Mouse (Mus musculus) CH12.LX (cell line): ENCODE measurements at regions not wholly inside any gene's neighbourhood (a gene's known extent, or its start where the extent isn't known, plus 50 kb on each side); places are given as distances from the start of the nearest gene placed in this dataset.

Experiments used
- DNase-seq: peaks from one replicate; pipeline ENCODE4 v3.0.0-alpha.2; 2013; ENCODE audit errors: extremely low read depth
- H3K27ac ChIP-seq: 2 replicates; pipeline ENCODE4 v1.5.1; 2012; ENCODE audit warnings: low read depth, mild to moderate bottlenecking, control low read depth, moderate library complexity; ENCODE audit not compliant: insufficient read depth
- H3K27me3 ChIP-seq: replicated peaks from 2 replicates; pipeline ENCODE3; 2012; ENCODE audit warnings: inconsistent platforms
- H3K36me3 ChIP-seq, 2 experiments: replicated peaks in 1 of 2; 2 replicates each; pipeline versions ENCODE3 to v1.6.1; 2012; ENCODE audit warnings: inconsistent platforms in 1 of 2, low read length in 1 of 2, mild to moderate bottlenecking in 1 of 2, mixed read lengths in 1 of 2, moderate library complexity in 1 of 2; ENCODE audit not compliant: control insufficient read depth in 1 of 2, insufficient read depth in 1 of 2
- H3K4me1 ChIP-seq, 2 experiments: 2 replicates each; pipeline ENCODE4 v1.6.1; 2012; ENCODE audit warnings: inconsistent platforms in 1 of 2, moderate library complexity in 1 of 2; ENCODE audit not compliant: insufficient read depth in 2 of 2, control insufficient read depth in 1 of 2
- H3K4me2 ChIP-seq: 2 replicates; pipeline ENCODE4 v1.6.1; 2012; ENCODE audit warnings: low read depth, mild to moderate bottlenecking, control low read depth; ENCODE audit not compliant: poor library complexity, insufficient read depth, severe bottlenecking
- H3K4me3 ChIP-seq, 3 experiments: fragments of 150-350 bp in 1 of 3; sonication (generic) in 1 of 3; replicated peaks in 1 of 3; 2 replicates each; pipeline versions ENCODE3 to v1.5.1; 2011 to 2012; ENCODE audit warnings: low read depth in 2 of 3, low read length in 2 of 3, mild to moderate bottlenecking in 2 of 3, moderate library complexity in 2 of 3, control low read depth in 1 of 3, improper control_type of control experiment in 1 of 3, inconsistent platforms in 1 of 3, mixed read lengths in 1 of 3; ENCODE audit not compliant: poor library complexity in 1 of 3
- H3K79me2 ChIP-seq: replicated peaks from 2 replicates; pipeline ENCODE4 v1.6.1; 2012; ENCODE audit warnings: mild to moderate bottlenecking, moderate library complexity; ENCODE audit not compliant: control insufficient read depth, poor library complexity, insufficient read depth, severe bottlenecking; ENCODE audit errors: extremely low read depth
- H3K9ac ChIP-seq: 2 replicates; pipeline ENCODE4 v1.6.1; 2012; ENCODE audit warnings: low read depth, mild to moderate bottlenecking, control low read depth, moderate library complexity; ENCODE audit not compliant: insufficient read depth
- H3K9me3 ChIP-seq: replicated peaks from 2 replicates; pipeline ENCODE3; 2012; ENCODE audit warnings: low read length, inconsistent platforms, mixed read lengths
- BHLHE40 ChIP-seq: IDR thresholded peaks from 2 replicates; pipeline ENCODE4 v1.6.1; 2011; ENCODE audit warnings: mild to moderate bottlenecking, low read depth, low read length, improper control_type of control experiment
- E2F4 ChIP-seq: IDR thresholded peaks from 2 replicates; pipeline ENCODE4 v1.6.1; 2011; ENCODE audit warnings: low read depth, low read length, improper control_type of control experiment; ENCODE audit not compliant: insufficient replicate concordance
- EP300 ChIP-seq: IDR thresholded peaks from 2 replicates; pipeline ENCODE4 v1.6.1; 2011; ENCODE audit warnings: low read length, improper control_type of control experiment
- KAT2A ChIP-seq: IDR thresholded peaks from 2 replicates; pipeline ENCODE4 v1.6.1; 2012; ENCODE audit warnings: low read length, improper control_type of control experiment, inconsistent platforms; ENCODE audit not compliant: insufficient replicate concordance
- MAFK ChIP-seq: IDR thresholded peaks from 2 replicates; pipeline ENCODE4 v1.6.1; 2011; ENCODE audit warnings: low read length, improper control_type of control experiment; ENCODE audit not compliant: insufficient replicate concordance
- MAZ ChIP-seq: IDR thresholded peaks from 2 replicates; pipeline ENCODE4 v1.6.1; 2012; ENCODE audit warnings: low read depth, mild to moderate bottlenecking, inconsistent platforms, low read length, improper control_type of control experiment, moderate library complexity
- MYC ChIP-seq: IDR thresholded peaks from 2 replicates; pipeline ENCODE4 v1.6.1; 2011; ENCODE audit warnings: low read depth, mild to moderate bottlenecking, improper control_type of control experiment, low read length
- PAX5 ChIP-seq: IDR thresholded peaks from 2 replicates; pipeline ENCODE4 v1.6.1; 2012; ENCODE audit warnings: low read length, inconsistent platforms, mixed read lengths
- RCOR1 ChIP-seq: conservative IDR thresholded peaks from 2 replicates; pipeline ENCODE4 v1.6.1; 2012; ENCODE audit warnings: low read depth, mild to moderate bottlenecking, inconsistent platforms, low read length, improper control_type of control experiment
- SMC3 ChIP-seq: IDR thresholded peaks from 2 replicates; pipeline ENCODE4 v1.6.1; 2011; ENCODE audit warnings: low read depth, low read length, improper control_type of control experiment
- TCF12 ChIP-seq: IDR thresholded peaks from 2 replicates; pipeline ENCODE4 v1.6.1; 2014; ENCODE audit warnings: low read depth, mild to moderate bottlenecking, inconsistent platforms, low read length, improper control_type of control experiment
- USF2 ChIP-seq: conservative IDR thresholded peaks from 2 replicates; pipeline ENCODE4 v1.6.1; 2011; ENCODE audit warnings: low read depth, low read length, improper control_type of control experiment
- ZKSCAN1 ChIP-seq: IDR thresholded peaks from 2 replicates; pipeline ENCODE4 v1.6.1; 2012; ENCODE audit warnings: low read depth, inconsistent platforms, low read length, improper control_type of control experiment, borderline replicate concordance
- dilution Hi-C: fragments of 300-500 bp; cut with MboI; formaldehyde crosslinking; loops from 2 replicates; pipeline ENCODE4 v1.14.3; 2020; ENCODE audit warnings: low sequenced_read_pairs; ENCODE audit not compliant: extremely low pct_unique_long_range_greater_than_20kb, extremely low pct_ligation_motif_present
- in situ Hi-C: fragments of 300-500 bp; cut with MboI; formaldehyde crosslinking; loops from 3 replicates; pipeline ENCODE4 v1.14.3; 2019; ENCODE audit warnings: low sequenced_read_pairs, low pct_ligation_motif_present, low pct_unique_long_range_greater_than_20kb, mixed read lengths

- TF ChIP-seq BHLHE40, result no peak
- TF ChIP-seq, all 38 proteins: peak for 0
- DNase-seq, result no peak
Measured at GRCm38 (mm10) chr8:107657741-107658140, 69.5 kb upstream of the Psmd7 start.

DNA sequence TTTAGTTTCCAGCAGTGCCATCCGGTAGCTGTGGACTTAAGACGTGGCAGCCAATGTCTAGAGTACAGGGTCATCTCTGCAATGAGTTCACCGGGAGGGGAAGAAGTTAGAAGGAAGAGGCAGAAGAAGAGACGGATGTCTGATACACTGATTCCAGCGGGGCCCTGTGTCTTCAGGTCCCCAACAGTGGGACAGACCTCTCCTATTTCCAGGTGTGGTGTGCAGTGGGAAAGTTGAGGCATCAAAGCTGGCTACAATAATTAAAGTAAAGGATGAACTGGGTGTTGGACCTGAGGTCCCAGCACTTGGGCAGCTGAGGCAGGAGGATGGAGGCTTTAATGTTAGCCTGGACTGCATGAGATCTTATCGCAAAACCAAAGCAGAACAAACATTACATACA lies 70.1 kb upstream of the Psmd7 start:
- in situ Hi-C loops (no loop called here), dilution Hi-C loops (no loop called here)
- H3K27ac ChIP-seq, result no peak overlapping the region

More at GRCm38 (mm10) chr8:107657741-107658140, 69.5 kb upstream of the Psmd7 start:
- dilution Hi-C loops, result no loop called here
- no peak overlapping the region for H3K9ac ChIP-seq
- no peaks in the 10 kb centered on the region for H3K36me3 ChIP-seq
- H3K4me2 ChIP-seq, result no peak overlapping the region
- in situ Hi-C loops, result no loop called here
- no peak overlapping the region for H3K27ac ChIP-seq
- no peak overlapping the region for H3K4me3 ChIP-seq
- no peaks in the 10 kb centered on the region for H3K79me2 ChIP-seq
- no peaks in the 10 kb centered on the region for H3K4me1 ChIP-seq
- peaks cover 3% of the 10 kb centered on the region for H3K9me3 ChIP-seq
- no peaks in the 10 kb centered on the region for H3K27me3 ChIP-seq

GRCm38 (mm10) chr8:107660624-107661023 lies 72.4 kb upstream of the Psmd7 start:
- Histone ChIP-seq H3K4me3 (no peak overlapping the region), H3K9ac (no peak overlapping the region), H3K79me2 (no peaks in the 10 kb centered on the region), H3K4me1 (no peaks in the 10 kb centered on the region), H3K36me3 (no peaks in the 10 kb centered on the region), H3K27ac (no peak overlapping the region), H3K9me3 (peaks cover 3% of the 10 kb centered on the region), H3K27me3 (no peaks in the 10 kb centered on the region), H3K4me2 (no peak overlapping the region)
- no peak for DNase-seq
- dilution Hi-C loops, result no loop called here
- in situ Hi-C loops, result no loop called here
- TF ChIP-seq E2F4, result no peak
- no peak for TF ChIP-seq MAZ
- TF ChIP-seq RCOR1, result no peak
- no peak for TF ChIP-seq PAX5
- TF ChIP-seq EP300, result no peak
- TF ChIP-seq SMC3, result no peak
- TF ChIP-seq KAT2A, result no peak
- no peak for TF ChIP-seq USF2
- no peak for TF ChIP-seq MYC
- TF ChIP-seq MAFK, result no peak

More for the DNA sequence above, 70.1 kb upstream of the Psmd7 start:
- Histone ChIP-seq H3K9ac (no peak overlapping the region), H3K79me2 (no peaks in the 10 kb centered on the region), H3K4me1 (no peaks in the 10 kb centered on the region), H3K27me3 (no peaks in the 10 kb centered on the region), H3K9me3 (peaks cover 3% of the 10 kb centered on the region)
- no peak for DNase-seq
- TF ChIP-seq TCF12, result no peak
- TF ChIP-seq ZKSCAN1, result no peak
- TF ChIP-seq, all 38 proteins: peak for 0
- H3K4me2 ChIP-seq, result no peak overlapping the region
- H3K36me3 ChIP-seq, result no peaks in the 10 kb centered on the region
- H3K4me3 ChIP-seq, result no peak overlapping the region
